Mouse (Mus musculus): ENCODE measurements around the gene Abcg5. TPM values are rescaled to one million over a fixed set of nuclear protein-coding genes. Genes with fewer than 3 reads are reported as not detected.

Gene Abcg5
- polyA plus RNA-seq, 1 experiment from 2014 or later, result 59.8 TPM

DNA sequence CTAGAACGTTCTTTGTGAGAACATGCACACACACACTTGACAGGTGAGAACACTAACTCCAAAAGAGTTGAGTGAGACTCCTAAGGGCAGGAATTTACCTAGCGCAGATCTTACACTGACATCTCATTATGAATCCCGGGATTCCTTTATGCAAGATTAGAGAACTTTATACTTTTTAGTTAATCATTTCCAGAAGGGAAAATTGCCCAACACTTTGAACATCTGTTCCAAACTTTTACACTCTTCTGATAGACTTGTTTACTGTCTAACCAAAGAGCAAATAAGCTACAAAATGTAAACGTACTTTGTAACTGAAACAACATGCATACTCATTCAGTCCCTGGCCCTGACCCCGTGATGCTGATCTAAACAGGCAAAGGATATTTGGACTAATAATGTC is 6.5 kb upstream of the Abcg5 start:
- WGBS, result 34% methylated on average over 5 of the region's 5 CpGs
- Histone ChIP-seq H3K4me2 (replicated peaks; ENCODE audit: low read depth) (0 out of 2 replicates have a peak overlapping the region, but pooled peaks have one; percentile 6), H3K27ac (ENCODE audit: low read depth, low read length) (no peak overlapping the region), H3K9ac (ENCODE audit: low read depth, low read length) (no peak overlapping the region), H3K27me3 (replicated peaks; ENCODE audit: control insufficient read depth, insufficient read depth, low read length) (no peaks in the 10 kb centered on the region), H3K4me1 (replicated peaks; ENCODE audit: control insufficient read depth, insufficient read depth, low read length) (no peaks in the 10 kb centered on the region; the same call in 1 of the 2 replicates), H3K4me3 (ENCODE audit: low read depth, low read length) (no peak overlapping the region), H3K36me3 (ENCODE audit: control insufficient read depth, insufficient read depth) (no peaks in the 10 kb centered on the region), H3K9me3 (ENCODE audit: control insufficient read depth) (no peaks in the 10 kb centered on the region)
- TF ChIP-seq CTCF (IDR thresholded peaks at IDR 0.05; ENCODE audit: low read depth), result 0 out of 2 replicates have a peak, but pooled peaks have one; percentile 25
- ATAC-seq, result peak; percentile 38

DNA sequence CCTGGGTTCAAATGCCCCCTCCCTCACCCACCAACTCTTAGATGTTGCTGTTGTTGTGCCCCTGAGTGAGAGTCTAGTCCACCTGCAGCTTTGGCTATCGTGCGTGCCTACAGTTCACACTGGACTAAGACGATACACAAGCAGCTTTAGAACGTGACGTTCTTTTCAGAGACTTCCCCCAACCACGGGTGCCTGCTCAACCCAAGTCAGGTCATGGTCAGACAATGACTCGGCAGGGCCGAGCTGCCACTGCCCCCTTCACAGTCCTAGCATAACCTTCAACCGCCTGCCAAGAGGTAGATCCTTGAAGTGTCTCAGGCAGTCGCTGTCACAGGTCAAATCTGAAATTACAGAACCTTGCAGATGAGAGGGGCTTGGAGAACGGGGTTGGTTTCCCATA is 6.0 kb upstream of the Abcg5 start:
- Histone ChIP-seq H3K27me3 (replicated peaks; ENCODE audit: control insufficient read depth, insufficient read depth, low read length) (no peaks in the 10 kb centered on the region), H3K4me3 (ENCODE audit: low read depth, low read length) (no peak overlapping the region), H3K4me1 (replicated peaks; ENCODE audit: control insufficient read depth, insufficient read depth, low read length) (no peaks in the 10 kb centered on the region; the same call in 1 of the 2 replicates), H3K27ac (ENCODE audit: low read depth, low read length) (no peak overlapping the region), H3K36me3 (ENCODE audit: control insufficient read depth, insufficient read depth) (no peaks in the 10 kb centered on the region), H3K4me2 (replicated peaks; ENCODE audit: low read depth) (no peak overlapping the region), H3K9ac (ENCODE audit: low read depth, low read length) (no peak overlapping the region), H3K9me3 (ENCODE audit: control insufficient read depth) (no peaks in the 10 kb centered on the region)
- 84% methylated on average over 11 of the region's 11 CpGs for whole genome bisulfite sequencing
- no peak for ATAC-seq
- TF ChIP-seq CTCF (IDR thresholded peaks at IDR 0.05; ENCODE audit: low read depth), result no peak

DNA sequence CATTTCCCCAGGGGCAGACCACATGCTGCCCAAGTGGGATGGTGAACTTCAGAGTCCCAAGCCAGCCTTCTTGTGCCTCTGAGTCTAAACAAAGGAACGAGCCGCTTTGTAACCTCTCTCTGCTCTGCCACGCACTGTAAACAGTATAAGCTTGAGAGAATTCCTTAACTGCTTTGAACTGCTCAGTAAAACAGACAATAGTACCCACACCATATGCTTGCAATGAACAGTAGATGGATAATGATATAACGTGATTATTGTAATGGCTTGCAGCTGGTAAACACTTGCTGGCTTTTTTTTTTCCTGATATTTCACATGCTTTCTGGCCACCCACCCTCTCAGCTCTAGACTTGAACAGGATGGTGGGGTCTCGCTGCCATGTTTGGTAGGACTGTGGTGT is 5.2 kb upstream of the Abcg5 start:
- Histone ChIP-seq H3K9ac (ENCODE audit: low read depth, low read length) (no peak overlapping the region), H3K4me2 (replicated peaks; ENCODE audit: low read depth) (no peak overlapping the region), H3K36me3 (ENCODE audit: control insufficient read depth, insufficient read depth) (no peaks in the 10 kb centered on the region), H3K27ac (ENCODE audit: low read depth, low read length) (no peak overlapping the region), H3K9me3 (ENCODE audit: control insufficient read depth) (no peaks in the 10 kb centered on the region), H3K4me3 (ENCODE audit: low read depth, low read length) (no peak overlapping the region), H3K27me3 (replicated peaks; ENCODE audit: control insufficient read depth, insufficient read depth, low read length) (no peaks in the 10 kb centered on the region), H3K4me1 (replicated peaks; ENCODE audit: control insufficient read depth, insufficient read depth, low read length) (peaks cover under 1% of the 10 kb centered on the region; the same call in 1 of the 2 replicates)
- no peak for TF ChIP-seq CTCF (IDR thresholded peaks at IDR 0.05; ENCODE audit: low read depth)
- ATAC-seq, result no peak
- WGBS, result 58% methylated on average over 5 of the region's 5 CpGs

DNA sequence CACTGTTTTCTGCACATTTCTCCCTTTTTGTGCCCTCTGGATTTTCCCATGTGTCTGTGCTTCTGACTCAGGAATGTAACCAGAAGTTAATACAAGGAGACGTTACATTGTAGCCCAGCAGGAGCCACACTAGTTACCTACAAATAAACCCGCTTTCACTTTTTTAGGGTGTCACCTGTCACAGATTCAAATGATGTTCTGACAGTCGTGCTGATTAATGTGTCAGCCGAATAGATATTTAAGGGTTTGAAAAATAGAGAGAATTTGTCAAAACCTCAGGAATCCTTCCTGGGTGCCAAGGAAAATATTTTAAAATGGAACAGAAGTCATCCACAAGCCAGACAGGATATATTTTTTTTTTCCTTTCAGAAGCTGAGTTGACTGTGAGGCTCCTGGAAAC is 2.5 kb upstream of the Abcg5 start:
- Histone ChIP-seq H3K9ac (ENCODE audit: low read depth, low read length) (no peak overlapping the region), H3K36me3 (ENCODE audit: control insufficient read depth, insufficient read depth) (no peaks in the 10 kb centered on the region), H3K27me3 (replicated peaks; ENCODE audit: control insufficient read depth, insufficient read depth, low read length) (no peaks in the 10 kb centered on the region), H3K4me3 (ENCODE audit: low read depth, low read length) (no peak overlapping the region), H3K4me2 (replicated peaks; ENCODE audit: low read depth) (peak overlapping the region; percentile 57), H3K9me3 (ENCODE audit: control insufficient read depth) (no peaks in the 10 kb centered on the region), H3K27ac (ENCODE audit: low read depth, low read length) (no peak overlapping the region), H3K4me1 (replicated peaks; ENCODE audit: control insufficient read depth, insufficient read depth, low read length) (peaks cover 4% of the 10 kb centered on the region; the same call in 1 of the 2 replicates)
- ATAC-seq, result no peak
- 86% methylated on average over 4 of the region's 4 CpGs for WGBS
- TF ChIP-seq CTCF (IDR thresholded peaks at IDR 0.05; ENCODE audit: low read depth), result no peak

DNA sequence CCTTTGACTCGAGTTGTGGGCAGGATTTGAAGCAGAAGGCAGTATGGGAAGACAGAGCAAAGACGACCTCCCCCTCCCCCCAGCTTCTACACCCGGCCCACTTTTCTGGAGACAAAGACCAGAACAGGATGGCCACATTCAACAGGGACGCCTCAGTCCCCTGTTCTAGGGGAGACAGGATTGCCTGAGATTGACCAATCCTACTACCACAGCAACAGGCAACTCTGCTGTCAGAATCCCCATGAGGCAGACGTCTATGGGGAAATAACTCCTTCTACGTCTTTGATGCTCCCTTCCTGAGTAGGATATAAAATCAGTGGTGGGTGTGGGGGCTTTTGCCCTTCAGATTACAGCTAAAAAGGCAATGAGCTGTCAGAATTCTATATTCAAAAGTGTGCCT is 1.5 kb upstream of the Abcg5 start:
- H3K9me3 ChIP-seq (ENCODE audit: control insufficient read depth), result no peaks in the 10 kb centered on the region
- ATAC-seq, result no peak
- H3K4me2 ChIP-seq (replicated peaks; ENCODE audit: low read depth), result peak overlapping the region; percentile 57
- H3K27me3 ChIP-seq (replicated peaks; ENCODE audit: control insufficient read depth, insufficient read depth, low read length), result no peaks in the 10 kb centered on the region
- no peak overlapping the region for H3K27ac ChIP-seq (ENCODE audit: low read depth, low read length)
- WGBS, result 54% methylated on average over 6 of the region's 6 CpGs
- 0 out of 2 replicates have a peak, but pooled peaks cover 4% of the 10 kb centered on the region for H3K4me1 ChIP-seq (replicated peaks; ENCODE audit: control insufficient read depth, insufficient read depth, low read length)
- H3K36me3 ChIP-seq (ENCODE audit: control insufficient read depth, insufficient read depth), result no peaks in the 10 kb centered on the region
- 0 out of 2 replicates have a peak overlapping the region, but pooled peaks have one; percentile 6 for H3K4me3 ChIP-seq (ENCODE audit: low read depth, low read length)
- no peak for TF ChIP-seq CTCF (IDR thresholded peaks at IDR 0.05; ENCODE audit: low read depth)
- no peak overlapping the region for H3K9ac ChIP-seq (ENCODE audit: low read depth, low read length)

DNA sequence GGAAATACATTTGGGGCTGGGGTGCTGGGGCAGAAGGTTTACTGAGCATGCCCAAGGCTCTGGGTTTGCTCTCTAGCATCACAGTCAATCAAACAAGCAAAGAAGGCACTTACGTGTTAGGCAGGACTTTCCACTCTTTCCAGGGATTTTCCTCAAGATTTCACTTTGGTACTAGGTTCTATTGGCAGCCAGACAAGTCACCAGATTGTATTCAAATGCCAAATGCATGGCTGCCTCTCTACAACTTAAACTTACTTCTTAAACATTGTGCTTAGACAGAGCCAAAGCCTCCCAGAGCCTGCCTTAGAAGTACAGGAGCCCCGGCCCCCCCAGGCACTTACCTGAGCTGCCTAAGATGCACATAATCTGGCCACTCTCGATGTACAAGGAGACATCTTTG is 1.1 kb downstream of the Abcg5 start:
- Histone ChIP-seq H3K4me3 (ENCODE audit: low read depth, low read length) (peak overlapping the region; percentile 22; the same call in 1 of the 2 replicates), H3K9ac (ENCODE audit: low read depth, low read length) (no peak overlapping the region), H3K4me1 (replicated peaks; ENCODE audit: control insufficient read depth, insufficient read depth, low read length) (0 out of 2 replicates have a peak, but pooled peaks cover 4% of the 10 kb centered on the region), H3K4me2 (replicated peaks; ENCODE audit: low read depth) (peak overlapping the region; percentile 57), H3K36me3 (ENCODE audit: control insufficient read depth, insufficient read depth) (no peaks in the 10 kb centered on the region), H3K9me3 (ENCODE audit: control insufficient read depth) (no peaks in the 10 kb centered on the region), H3K27ac (ENCODE audit: low read depth, low read length) (peak overlapping the region; percentile 28; the same call in 1 of the 2 replicates), H3K27me3 (replicated peaks; ENCODE audit: control insufficient read depth, insufficient read depth, low read length) (no peaks in the 10 kb centered on the region)
- TF ChIP-seq CTCF (IDR thresholded peaks at IDR 0.05; ENCODE audit: low read depth), result no peak
- 93% methylated on average over 3 of the region's 3 CpGs for WGBS
- ATAC-seq, result no peak

DNA sequence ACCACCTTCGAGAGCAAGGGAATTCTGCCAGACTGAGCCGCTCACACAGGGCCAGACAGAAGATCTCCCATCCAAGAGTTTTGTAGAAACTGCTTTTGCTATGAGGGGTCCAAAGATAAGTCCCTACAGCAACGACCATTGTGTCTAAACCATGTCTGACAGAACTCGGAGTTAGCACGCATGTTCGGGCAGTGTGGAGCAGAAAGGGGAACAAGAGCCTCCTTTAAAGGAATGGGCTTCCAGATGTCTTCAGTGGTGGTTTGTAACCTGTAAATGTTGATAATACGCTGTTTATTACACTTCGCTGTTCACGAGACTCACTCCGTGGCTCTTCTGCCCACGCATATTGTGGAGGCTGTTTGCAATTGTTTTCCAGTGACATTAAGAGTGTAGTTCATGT is 5.2 kb downstream of the Abcg5 start:
- no peak for TF ChIP-seq CTCF (IDR thresholded peaks at IDR 0.05; ENCODE audit: low read depth)

More for the DNA sequence above, 5.2 kb downstream of the Abcg5 start:
- Histone ChIP-seq H3K4me3 (ENCODE audit: low read depth, low read length) (no peak overlapping the region), H3K4me2 (replicated peaks; ENCODE audit: low read depth) (no peak overlapping the region), H3K9ac (ENCODE audit: low read depth, low read length) (no peak overlapping the region), H3K9me3 (ENCODE audit: control insufficient read depth) (no peaks in the 10 kb centered on the region), H3K36me3 (ENCODE audit: control insufficient read depth, insufficient read depth) (no peaks in the 10 kb centered on the region), H3K27ac (ENCODE audit: low read depth, low read length) (no peak overlapping the region), H3K27me3 (replicated peaks; ENCODE audit: control insufficient read depth, insufficient read depth, low read length) (no peaks in the 10 kb centered on the region), H3K4me1 (replicated peaks; ENCODE audit: control insufficient read depth, insufficient read depth, low read length) (peaks cover 15% of the 10 kb centered on the region)
- no peak for ATAC-seq
- WGBS, result 74% methylated on average over 11 of the region's 11 CpGs

Measured in intestine, postnatal 0 days (tissue).